In genomic region chr5:107317141-107317540, GRCm38 (mm10) we compare ENCODE assay signal across 12 mouse cellular contexts.
"Had no signal": no experiment of that assay in that cellular context is flagged by ENCODE, and none has a peak within 500 bp of the region (broad histone marks: within the 10 kb centered on the region; RNA-seq: fewer than 3 reads in every experiment).

No protein-coding gene starts in this region.

- DNase-seq: gastrocnemius, postnatal 14 days; heart, adult 18-20 months; heart, postnatal 10 days; heart, postnatal 4 days; kidney, adult 18-20 months; kidney, adult 8-10 months; kidney, postnatal 10 days; kidney, postnatal 25 days; kidney, postnatal 4 days; liver; liver, embryonic 13.5 days; lung, adult 18-20 months had no signal
